Mouse (Mus musculus) mouse embryonic stem cell (cell line): ENCODE data around the gene Gm11983.
"Not testable (repeated sequence)": the region's sequence is repeated elsewhere in the genome, so short reads cannot be mapped to it uniquely, and the experiment has no call there.

Experiments
- in situ Hi-C, 2 experiments: fragments of 300-500 bp; cut with MboI; formaldehyde crosslinking; loops; 1 replicate in 1 of 2; 3 replicates in 1 of 2; pipeline ENCODE4 v1.14.3; 2019 to 2020; ENCODE audit warnings: low sequenced_read_pairs in 2 of 2, low pct_unique_long_range_greater_than_20kb in 1 of 2, mixed read lengths in 1 of 2; ENCODE audit not compliant: unreplicated experiment in 1 of 2

The Gm11983 gene

GRCm38 (mm10) chr11:6814486-6814885 is 23.0 kb downstream of the Gm11983 start:
- in situ Hi-C loops: no loop called here

- in situ Hi-C loops: not testable (repeated sequence)
Measured at GRCm38 (mm10) chr11:6802879-6803278, 34.6 kb downstream of the Gm11983 start.

GRCm38 (mm10) chr11:6790690-6791089 is 46.8 kb downstream of the Gm11983 start:
- in situ Hi-C loops: no loop called here
